ENCODE assay signal across 7 mouse cellular contexts in the genomic region with DNA sequence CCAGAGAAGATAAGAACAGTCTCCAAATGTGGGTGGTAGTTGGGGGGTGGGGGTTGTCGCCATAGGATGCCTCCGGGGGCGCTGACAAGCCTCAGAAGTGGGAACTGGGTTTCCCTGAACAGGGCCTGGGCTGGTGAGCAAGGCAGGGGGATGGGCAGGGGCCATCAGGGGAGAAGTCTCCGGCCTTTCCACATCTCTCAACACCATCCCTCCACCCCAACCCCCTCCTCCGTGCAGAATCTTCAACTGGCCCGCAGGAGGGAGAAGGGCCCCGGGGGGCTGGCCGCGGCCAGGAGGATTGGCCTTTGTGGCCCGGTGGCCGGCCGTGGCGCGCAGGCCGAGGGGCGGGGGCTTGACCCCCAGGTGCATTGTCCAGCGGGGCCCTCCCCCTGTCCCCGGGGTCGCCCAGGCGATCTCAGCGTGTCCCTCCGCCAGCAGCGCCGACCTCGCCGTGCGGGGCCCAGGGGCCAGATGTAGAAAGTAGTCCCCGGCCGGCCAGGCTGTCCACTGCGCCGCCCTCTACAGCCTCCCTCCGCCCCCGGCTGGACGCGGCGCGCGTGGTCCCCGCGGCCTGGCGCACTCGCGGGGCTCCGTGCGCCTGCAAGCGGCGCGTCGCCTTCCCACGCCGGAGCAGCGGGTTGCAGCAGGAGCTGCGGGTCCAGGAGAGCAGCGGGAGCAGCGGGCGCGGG. TPM values are rescaled to one million over a fixed set of nuclear protein-coding genes. Genes with fewer than 3 reads are reported as not detected.
DNase-seq lines count a peak whose midpoint lies in the region; ATAC-seq lines count a peak whose summit lies in the region.

A gene (plus strand): TSS at position 144 of the 689 bp plus-strand sequence.

- DNase-seq in right cerebral cortex, adult 18-20 months = peak; percentile 10
- DNase-seq in right cerebral cortex, postnatal 25 days = no peak
- peak; percentile 14 to 17 for DNase-seq in cerebellum, postnatal 36 days
- peak; percentile 40 for DNase-seq in gastrocnemius, postnatal 25 days
- DNase-seq in kidney, postnatal 14 days = peak; percentile 43
- peak; percentile 98 for DNase-seq in midbrain, embryonic 11.5 days (ENCODE audit: low spot score, missing footprints)
- DNase-seq in telencephalon, adult 2 months (ENCODE audit: low read depth, low spot score) = peak; percentile 12

- ATAC-seq in midbrain, embryonic 11.5 days (ENCODE audit: low FRiP score) = peak; percentile 89

- H3K36me3 ChIP-seq in midbrain, embryonic 11.5 days (ENCODE audit: control insufficient read depth, insufficient read depth, low read length) = no peaks in the 10 kb centered on the region

- H3K4me3 ChIP-seq in midbrain, embryonic 11.5 days (ENCODE audit: low read depth, low read length) = peak within 1 kb of the TSS; percentile 88

- WGBS in midbrain, embryonic 11.5 days = under 1% methylated on average over 55 of the region's 57 CpGs

- H3K27me3 ChIP-seq in midbrain, embryonic 11.5 days (ENCODE audit: control insufficient read depth, insufficient read depth, low read length) = no peaks in the 10 kb centered on the region

- peaks cover 26% of the 10 kb centered on the region for H3K4me1 ChIP-seq in midbrain, embryonic 11.5 days (ENCODE audit: control insufficient read depth, insufficient read depth, low read length)

- H3K9me3 ChIP-seq in midbrain, embryonic 11.5 days (ENCODE audit: control insufficient read depth, low read length) = no peaks in the 10 kb centered on the region

- H3K27ac ChIP-seq in midbrain, embryonic 11.5 days (ENCODE audit: low read depth, low read length) = peak within 1 kb of the TSS; percentile 94

- peak within 1 kb of the TSS; percentile 85 for H3K4me2 ChIP-seq in midbrain, embryonic 11.5 days

- peak within 1 kb of the TSS; percentile 94 for H3K9ac ChIP-seq in midbrain, embryonic 11.5 days (ENCODE audit: low read length)

RNA-seq across cellular contexts. Expression of the gene that starts here (rescaled TPM):
- total RNA-seq in gastrocnemius, postnatal 25 days (2021) = under 1 TPM; 0.13 to 0.18 TPM
- polyA plus RNA-seq in midbrain, embryonic 11.5 days (2014; fragmentation: Nextera tagmentation; extraction: Ambion mirVana) = 5.1 and 6.2 TPM in 2 replicates

Comparison
In these comparisons a context has a peak if more than half of its experiments do, and no peak if none do; other contexts are left out.
1. Peak in DNase-seq in gastrocnemius, postnatal 25 days; RNA of the gene not detected or under 1 TPM.